ENCODE assay signal across 14 mouse cellular contexts in the genomic region with DNA sequence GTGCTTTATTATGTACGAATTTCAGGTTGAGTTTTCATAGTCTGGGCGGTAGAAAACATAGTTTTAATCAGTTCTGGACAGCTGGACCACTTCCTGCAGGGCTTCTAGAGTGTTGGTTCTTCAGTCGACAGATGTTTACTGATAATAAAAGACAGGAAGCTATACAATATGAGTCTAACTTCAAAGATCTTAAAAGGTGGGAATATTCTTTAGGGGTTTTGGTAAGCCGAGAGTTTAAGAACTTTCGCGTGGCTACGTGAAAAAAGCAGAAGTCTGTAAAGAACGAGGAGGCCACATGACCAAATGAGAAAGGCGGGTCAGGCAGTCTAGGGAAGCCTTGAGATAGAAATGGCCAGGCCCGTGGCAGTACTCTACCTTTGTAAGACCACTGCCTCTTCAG. TPM values are rescaled to one million over a fixed set of nuclear protein-coding genes. Genes with fewer than 3 reads are reported as not detected.
DNase-seq lines count a peak whose midpoint lies in the region; ATAC-seq and TF ChIP-seq lines count a peak whose summit lies in the region.
"Had no signal": no experiment of that assay in that cellular context is flagged by ENCODE, and none has a peak within 500 bp of the region (broad histone marks: within the 10 kb centered on the region; RNA-seq: fewer than 3 reads in every experiment).

No protein-coding gene starts in this region.

- DNase-seq in kidney, postnatal 0 days (ENCODE audit: low spot score) = peak; percentile 66
- no peak for DNase-seq in kidney, adult 2 months
- no peak for DNase-seq in CH12.LX (ENCODE audit: extremely low read depth)
- no peak for DNase-seq in left cerebral cortex, adult 11 months (ENCODE audit: low spot score)
- DNase-seq in thymus, postnatal 4 days = no peak
- no peak for DNase-seq in cerebellum, adult 11-12 months
- DNase-seq: cerebellum, adult 18-20 months; gastrocnemius, postnatal 36 days; kidney, adult 8-10 months; thymus, adult 2 months had no signal

- no peaks in the 10 kb centered on the region for H3K9me3 ChIP-seq in kidney, postnatal 0 days (replicated peaks; ENCODE audit: low read length)
- H3K9me3 ChIP-seq in CH12.LX (replicated peaks; ENCODE audit: low read length) = no peaks in the 10 kb centered on the region
- H3K9me3 ChIP-seq in embryonic facial prominence, embryonic 15.5 days (replicated peaks) = no peaks in the 10 kb centered on the region
- H3K9me3 ChIP-seq: forebrain, embryonic 15.5 days; hindbrain, embryonic 10.5 days had no signal

- no peak overlapping the region; the same call in 1 of the 2 replicates for H3K4me2 ChIP-seq in kidney, postnatal 0 days (ENCODE audit: low read length)
- no peak overlapping the region for H3K4me2 ChIP-seq in CH12.LX (ENCODE audit: insufficient read depth, low read depth, poor library complexity, severe bottlenecking)
- H3K4me2 ChIP-seq in embryonic facial prominence, embryonic 15.5 days (replicated peaks) = no peak overlapping the region
- H3K4me2 ChIP-seq: forebrain, embryonic 15.5 days had no signal

- no peak for ATAC-seq in kidney, postnatal 0 days (replicated peaks; ENCODE audit: low FRiP score, low read depth)
- no peak for ATAC-seq in embryonic facial prominence, embryonic 15.5 days (ENCODE audit: insufficient number of reproducible peaks, low FRiP score, low TSS enrichment, low read depth)
- peak; percentile 89 for ATAC-seq in megakaryocyte, adult 5-6 weeks (ENCODE audit: poor library complexity, severe bottlenecking)
- ATAC-seq: forebrain, embryonic 15.5 days had no signal

- H3K4me3 ChIP-seq in kidney, postnatal 0 days (replicated peaks; ENCODE audit: low read depth, low read length) = no peak overlapping the region
- H3K4me3 ChIP-seq in kidney, adult 2 months (ENCODE audit: insufficient read depth, low read depth, low read length) = no peak overlapping the region
- H3K4me3 ChIP-seq in CH12.LX (replicated peaks in 1 of 3; ENCODE audit: low read depth in 2 of 3, low read length in 2 of 3, poor library complexity in 1 of 3) = no peak overlapping the region
- no peak overlapping the region for H3K4me3 ChIP-seq in embryonic facial prominence, embryonic 15.5 days (replicated peaks)
- H3K4me3 ChIP-seq: forebrain, embryonic 15.5 days; hindbrain, embryonic 10.5 days had no signal

- H3K79me2 ChIP-seq in CH12.LX (replicated peaks; ENCODE audit: control insufficient read depth, extremely low read depth, insufficient read depth, poor library complexity, severe bottlenecking) = no peaks in the 10 kb centered on the region

- TF ChIP-seq EP300 in CH12.LX (IDR thresholded peaks at IDR 0.05; ENCODE audit: low read length) = no peak

- H3K9ac ChIP-seq in kidney, postnatal 0 days (ENCODE audit: low read depth, low read length) = no peak overlapping the region
- no peak overlapping the region for H3K9ac ChIP-seq in CH12.LX (ENCODE audit: insufficient read depth, low read depth)
- no peak overlapping the region for H3K9ac ChIP-seq in embryonic facial prominence, embryonic 15.5 days
- H3K9ac ChIP-seq: forebrain, embryonic 15.5 days had no signal

- WGBS in kidney, postnatal 0 days = 37% methylated on average over 10 of the region's 10 CpGs
- 62% methylated on average over 10 of the region's 10 CpGs for WGBS in kidney, adult 2 months
- 55% methylated on average over 10 of the region's 10 CpGs for WGBS in embryonic facial prominence, embryonic 15.5 days

- H3K4me1 ChIP-seq in kidney, postnatal 0 days (replicated peaks; ENCODE audit: insufficient read depth, low read length) = peaks cover 12% of the 10 kb centered on the region
- no peaks in the 10 kb centered on the region for H3K4me1 ChIP-seq in kidney, adult 2 months (ENCODE audit: control insufficient read depth, insufficient read depth, low read length)
- peaks cover 6 to 12% of the 10 kb centered on the region in 2 experiments for H3K4me1 ChIP-seq in CH12.LX (ENCODE audit: control insufficient read depth in 1 of 2, insufficient read depth in 2 of 2)
- peaks cover 20% of the 10 kb centered on the region; the same call in 1 of the 2 replicates for H3K4me1 ChIP-seq in embryonic facial prominence, embryonic 15.5 days
- H3K4me1 ChIP-seq: forebrain, embryonic 15.5 days had no signal

- in situ Hi-C loops in CH12.LX (cut with MboI; ENCODE audit: low pct_ligation_motif_present, low pct_unique_long_range_greater_than_20kb, low sequenced_read_pairs) = no loop called here

- no peak for TF ChIP-seq RAD21 in CH12.LX (IDR thresholded peaks at IDR 0.05; ENCODE audit: low read depth, low read length)

- no peak for TF ChIP-seq CTCF in kidney, postnatal 0 days (IDR thresholded peaks at IDR 0.05; ENCODE audit: low read depth)
- TF ChIP-seq CTCF in kidney, adult 2 months (conservative IDR thresholded peaks at IDR 0.05; ENCODE audit: insufficient read depth, insufficient read length, low read depth, low read length) = no peak
- TF ChIP-seq CTCF in CH12.LX (conservative IDR thresholded peaks at IDR 0.05 in 1 of 2, IDR thresholded peaks at IDR 0.05 in 1 of 2; ENCODE audit: low read depth in 2 of 2, low read length in 2 of 2) = no peak

- no peaks in the 10 kb centered on the region for H3K36me3 ChIP-seq in kidney, postnatal 0 days (ENCODE audit: insufficient read depth, low read length)
- no peaks in the 10 kb centered on the region for H3K36me3 ChIP-seq in kidney, adult 2 months (ENCODE audit: control insufficient read depth, insufficient read depth, low read length)
- H3K36me3 ChIP-seq in CH12.LX (replicated peaks in 1 of 2; ENCODE audit: control insufficient read depth in 1 of 2, insufficient read depth in 1 of 2, low read length in 1 of 2) = no peaks in the 10 kb centered on the region
- H3K36me3 ChIP-seq in embryonic facial prominence, embryonic 15.5 days = no peaks in the 10 kb centered on the region
- H3K36me3 ChIP-seq: forebrain, embryonic 15.5 days; hindbrain, embryonic 10.5 days had no signal

- peak overlapping the region; percentile 20 for H3K27ac ChIP-seq in kidney, postnatal 0 days
- H3K27ac ChIP-seq in kidney, adult 2 months (ENCODE audit: insufficient read depth, low read depth, low read length) = no peak overlapping the region
- H3K27ac ChIP-seq in CH12.LX (ENCODE audit: insufficient read depth, low read depth) = no peak overlapping the region
- H3K27ac ChIP-seq in embryonic facial prominence, embryonic 15.5 days (replicated peaks) = peak overlapping the region; percentile 61; the same call in 1 of the 2 replicates
- H3K27ac ChIP-seq: forebrain, embryonic 15.5 days; hindbrain, embryonic 10.5 days had no signal

- no peak for TF ChIP-seq POLR2A in kidney, adult 2 months (IDR thresholded peaks at IDR 0.05; ENCODE audit: low read depth, low read length)
- TF ChIP-seq POLR2A in CH12.LX (IDR thresholded peaks at IDR 0.05; ENCODE audit: low read depth, low read length) = no peak

- dilution Hi-C loops in CH12.LX (cut with MboI; ENCODE audit: extremely low pct_ligation_motif_present, extremely low pct_unique_long_range_greater_than_20kb, low sequenced_read_pairs) = no loop called here

- H3K27me3 ChIP-seq in kidney, postnatal 0 days (ENCODE audit: insufficient read depth, low read length) = no peaks in the 10 kb centered on the region
- H3K27me3 ChIP-seq in kidney, adult 2 months (replicated peaks; ENCODE audit: control insufficient read depth, insufficient read depth, low read length) = no peaks in the 10 kb centered on the region
- H3K27me3 ChIP-seq in CH12.LX (replicated peaks) = no peaks in the 10 kb centered on the region
- H3K27me3 ChIP-seq in embryonic facial prominence, embryonic 15.5 days = no peaks in the 10 kb centered on the region
- H3K27me3 ChIP-seq: forebrain, embryonic 15.5 days had no signal

TF ChIP-seq in CH12.LX, 34 proteins besides CTCF, POLR2A, EP300 and RAD21:
- TF ChIP-seq ZC3H11A (IDR thresholded peaks at IDR 0.05; ENCODE audit: low read depth, low read length) (no peak), USF1 (IDR thresholded peaks at IDR 0.05; ENCODE audit: low read depth, low read length) (peak; percentile 27)

RNA-seq across cellular contexts. Expression of a gene that starts 29.5 kb away (rescaled TPM):
- polyA plus RNA-seq in kidney, postnatal 0 days (2015; fragmentation: Nextera tagmentation; extraction: Ambion mirVana) = 111 and 113 TPM in 2 replicates
- polyA plus RNA-seq in kidney, adult 2 months (2012; rRNA removed) = 24.9 and 30.0 TPM in 2 replicates
- total RNA-seq in CH12.LX (2012; rRNA removed) (35.5 and 41.4 TPM in 2 replicates), CH12.LX (2014; rRNA removed) (53.6 and 59.3 TPM in 2 replicates)
- 57.5 and 70.5 TPM in 2 replicates for polyA plus RNA-seq in CH12.LX (2012; ENCODE audit: insufficient read length, low read depth)
- polyA plus RNA-seq in embryonic facial prominence, embryonic 15.5 days (2015; fragmentation: Nextera tagmentation; extraction: Ambion mirVana) = 101 and 107 TPM in 2 replicates
- 125 and 137 TPM in 2 replicates for total RNA-seq in megakaryocyte, adult 5-6 weeks (2015)
- total RNA-seq in megakaryocyte, adult 5-6 weeks (2017) = 63.8 and 68.3 TPM in 2 replicates

Comparison
In these comparisons a context has a peak if more than half of its experiments do, and no peak if none do; other contexts are left out.
1. H3K27ac ChIP-seq: peak in kidney, postnatal 0 days (single experiment) and embryonic facial prominence, embryonic 15.5 days (single experiment); none in kidney, adult 2 months (single experiment) and CH12.LX (single experiment).